Mouse (Mus musculus) kidney, adult 2 months (tissue): ENCODE data around the gene Vax2. TPM values are rescaled to one million over a fixed set of nuclear protein-coding genes. Genes with fewer than 3 reads are reported as not detected.

Experiments
- DNase-seq: peaks from one replicate; pipeline ENCODE4 v3.0.0; 2021
- H3K27ac ChIP-seq: fragments of 200-500 bp; 2 replicates; pipeline ENCODE4 v1.5.1; 2012; ENCODE audit warnings: low read depth, low read length, control low read depth, inconsistent platforms; ENCODE audit not compliant: insufficient read depth
- H3K27me3 ChIP-seq: fragments of 200-500 bp; replicated peaks from 2 replicates; pipeline ENCODE4 v1.6.1; 2012; ENCODE audit warnings: mild to moderate bottlenecking, moderate library complexity, low read length, inconsistent platforms; ENCODE audit not compliant: control insufficient read depth, insufficient read depth
- H3K36me3 ChIP-seq: fragments of 200-500 bp; 2 replicates; pipeline ENCODE4 v1.6.1; 2012; ENCODE audit warnings: mild to moderate bottlenecking, moderate library complexity, low read length, inconsistent platforms; ENCODE audit not compliant: control insufficient read depth, insufficient read depth
- H3K4me1 ChIP-seq: fragments of 200-500 bp; 2 replicates; pipeline ENCODE4 v1.6.1; 2011; ENCODE audit warnings: low read length; ENCODE audit not compliant: control insufficient read depth, insufficient read depth
- H3K4me3 ChIP-seq: fragments of 200-500 bp; 2 replicates; pipeline ENCODE4 v1.5.1; 2011; ENCODE audit warnings: mild to moderate bottlenecking, low read depth, low read length, control low read depth; ENCODE audit not compliant: insufficient read depth
- CTCF ChIP-seq: fragments of 200-500 bp; conservative IDR thresholded peaks from 2 replicates; pipeline ENCODE4 v1.5.1; 2011; ENCODE audit warnings: low read depth, mild to moderate bottlenecking, control low read depth, low read length, moderate library complexity, mixed read lengths; ENCODE audit not compliant: insufficient read depth, insufficient read length
- POLR2A ChIP-seq: fragments of 200-500 bp; IDR thresholded peaks from one replicate; pipeline ENCODE4 v1.6.1; 2011; ENCODE audit warnings: low read depth, low read length, control low read depth
- WGBS: fragments of 180-500 bp; shearing (Covaris S2); methylation state at CpG from one replicate; pipeline ENCODE4 v1.1.7; 2018; 5-methylcytosine and 5-hydroxymethylcytosine counted together
- polyA plus RNA-seq: library from polyadenylated mRNA; depleted of rRNA; stranded (reverse); fragments of >200 nt; gene quantifications from 2 replicates; pipeline ENCODE4 v1.2.3, GENCODE M21; 2012

The Vax2 gene
- polyA plus RNA-seq, 1 experiment = not detected

GRCm38 (mm10) chr6:83743212-83743611, 32.1 kb downstream of the Vax2 start:
- 44% methylated on average over 5 of the region's 5 CpGs for WGBS
- Histone ChIP-seq H3K4me1 (no peaks in the 10 kb centered on the region), H3K27me3 (no peaks in the 10 kb centered on the region), H3K36me3 (no peaks in the 10 kb centered on the region), H3K4me3 (peak overlapping the region; percentile 45), H3K27ac (peak overlapping the region; percentile 95)
- no peak for DNase-seq
- no peak for TF ChIP-seq CTCF
- no peak for TF ChIP-seq POLR2A

GRCm38 (mm10) chr6:83744126-83744525, 33.1 kb downstream of the Vax2 start:
- TF ChIP-seq CTCF = no peak
- TF ChIP-seq POLR2A = no peak

GRCm38 (mm10) chr6:83744557-83744956, 33.5 kb downstream of the Vax2 start:
- Histone ChIP-seq H3K36me3 (no peaks in the 10 kb centered on the region), H3K27me3 (no peaks in the 10 kb centered on the region), H3K4me3 (peak overlapping the region; percentile 47), H3K4me1 (no peaks in the 10 kb centered on the region), H3K27ac (peak overlapping the region; percentile 85)
- WGBS = 41% methylated on average over 5 of the region's 5 CpGs
- TF ChIP-seq POLR2A = no peak
- no peak for TF ChIP-seq CTCF
- DNase-seq = peak; percentile 20

More at GRCm38 (mm10) chr6:83744126-83744525, 33.1 kb downstream of the Vax2 start:
- Histone ChIP-seq H3K4me3 (peak overlapping the region; percentile 47), H3K27ac (peak overlapping the region; percentile 95), H3K4me1 (no peaks in the 10 kb centered on the region), H3K27me3 (no peaks in the 10 kb centered on the region), H3K36me3 (no peaks in the 10 kb centered on the region)
- DNase-seq = peak; percentile 79
- WGBS = 57% methylated on average over 5 of the region's 5 CpGs

- no peaks in the 10 kb centered on the region for H3K4me1 ChIP-seq
- WGBS = 48% methylated on average over 2 of the region's 2 CpGs
- H3K36me3 ChIP-seq = no peaks in the 10 kb centered on the region
- DNase-seq = no peak
- no peaks in the 10 kb centered on the region for H3K27me3 ChIP-seq
- H3K4me3 ChIP-seq = no peak overlapping the region
- TF ChIP-seq POLR2A (no peak), CTCF (no peak)
- 0 out of 2 replicates have a peak overlapping the region, but pooled peaks have one; percentile 18 for H3K27ac ChIP-seq
Observed at GRCm38 (mm10) chr6:83745466-83745865, 34.4 kb downstream of the Vax2 start.

GRCm38 (mm10) chr6:83749286-83749685, 38.2 kb downstream of the Vax2 start:
- WGBS = 59% methylated on average over 3 of the region's 3 CpGs
- no peaks in the 10 kb centered on the region for H3K4me1 ChIP-seq
- no peaks in the 10 kb centered on the region for H3K27me3 ChIP-seq
- no peak for DNase-seq
- TF ChIP-seq POLR2A (no peak), CTCF (no peak)
- H3K36me3 ChIP-seq = no peaks in the 10 kb centered on the region
- H3K4me3 ChIP-seq = no peak overlapping the region
- no peak overlapping the region for H3K27ac ChIP-seq

- no peaks in the 10 kb centered on the region for H3K27me3 ChIP-seq
- no peak overlapping the region for H3K27ac ChIP-seq
- 11% methylated on average over 11 of the region's 11 CpGs for WGBS
- TF ChIP-seq CTCF = peak; percentile 78
- no peak for TF ChIP-seq POLR2A
- H3K36me3 ChIP-seq = no peaks in the 10 kb centered on the region
- no peaks in the 10 kb centered on the region for H3K4me1 ChIP-seq
- peak; percentile 51 for DNase-seq
- no peak overlapping the region for H3K4me3 ChIP-seq
Observed at GRCm38 (mm10) chr6:83750171-83750684, 39.2 kb downstream of the Vax2 start.

- 80% methylated on average over 9 of the region's 9 CpGs for WGBS
- Histone ChIP-seq H3K27ac (no peak overlapping the region), H3K4me3 (no peak overlapping the region), H3K27me3 (no peaks in the 10 kb centered on the region), H3K4me1 (no peaks in the 10 kb centered on the region), H3K36me3 (no peaks in the 10 kb centered on the region)
- DNase-seq = no peak
- no peak for TF ChIP-seq POLR2A
- no peak for TF ChIP-seq CTCF
Observed at GRCm38 (mm10) chr6:83756051-83756450, 45.0 kb downstream of the Vax2 start.
